Mouse (Mus musculus) megakaryocyte, embryonic 14.5 days (primary cell): ENCODE results near the gene Lrch1. TPM values are rescaled to one million over a fixed set of nuclear protein-coding genes. Genes with fewer than 3 reads are reported as not detected.

Experiments used
- H3K27me3 ChIP-seq: replicated peaks from 2 replicates; pipeline ENCODE3; 2012; ENCODE audit warnings: inconsistent platforms
- H3K36me3 ChIP-seq: replicated peaks from 2 replicates; pipeline ENCODE3; 2012; ENCODE audit warnings: low read length, inconsistent platforms, mixed read lengths
- H3K4me1 ChIP-seq: 2 replicates; pipeline ENCODE4 v1.6.1; 2012; ENCODE audit warnings: inconsistent platforms
- H3K4me3 ChIP-seq: replicated peaks from 2 replicates; pipeline ENCODE3; 2012; ENCODE audit warnings: moderate library complexity, mild to moderate bottlenecking, inconsistent platforms
- H3K9me3 ChIP-seq: 2 replicates; pipeline ENCODE4 v1.6.1; 2012; ENCODE audit warnings: inconsistent platforms
- FLI1 ChIP-seq: IDR thresholded peaks from 2 replicates; pipeline ENCODE4 v1.6.1; 2012; ENCODE audit warnings: low read length, inconsistent platforms, mixed read lengths
- GATA1 ChIP-seq: IDR thresholded peaks from 3 replicates; pipeline ENCODE4 v1.6.1; 2012; ENCODE audit warnings: mixed read lengths, low read length, inconsistent platforms, borderline replicate concordance
- polyA plus RNA-seq: library from polyadenylated mRNA; stranded (reverse); fragments of >175 nt; gene quantifications from 2 replicates; pipeline ENCODE4 v1.2.3, GENCODE M21; 2012; ENCODE audit warnings: low replicate concordance; ENCODE audit not compliant: insufficient read depth

Lrch1 gene
- polyA plus RNA-seq, 1 experiment, result 1.9 TPM

- TF ChIP-seq FLI1, result no peak
- TF ChIP-seq GATA1, result no peak
- peaks cover 37% of the 10 kb centered on the region for H3K4me1 ChIP-seq
- no peaks in the 10 kb centered on the region for H3K36me3 ChIP-seq
- H3K27me3 ChIP-seq, result peaks cover 2% of the 10 kb centered on the region
- H3K4me3 ChIP-seq, result peak overlapping the region; percentile 100
- H3K9me3 ChIP-seq, result no peaks in the 10 kb centered on the region
Measured at GRCm38 (mm10) chr14:74948014-74948396, 329 bp upstream of the Lrch1 start.

- H3K27me3 ChIP-seq, result no peaks in the 10 kb centered on the region
- peak overlapping the region; percentile 100 for H3K4me3 ChIP-seq
- H3K9me3 ChIP-seq, result no peaks in the 10 kb centered on the region
- TF ChIP-seq FLI1 (no peak), GATA1 (no peak)
- H3K36me3 ChIP-seq, result peaks cover 3% of the 10 kb centered on the region
- peaks cover 45% of the 10 kb centered on the region for H3K4me1 ChIP-seq
Measured at GRCm38 (mm10) chr14:74946751-74947375, 813 bp downstream of the Lrch1 start.

GRCm38 (mm10) chr14:74946321-74946750, 1.3 kb downstream of the Lrch1 start:
- Histone ChIP-seq H3K9me3 (no peaks in the 10 kb centered on the region), H3K27me3 (no peaks in the 10 kb centered on the region), H3K4me3 (peak overlapping the region; percentile 100), H3K4me1 (peaks cover 50% of the 10 kb centered on the region), H3K36me3 (peaks cover 7% of the 10 kb centered on the region)
- TF ChIP-seq GATA1, result no peak
- no peak for TF ChIP-seq FLI1

- peak overlapping the region; percentile 100 for H3K4me3 ChIP-seq
- H3K27me3 ChIP-seq, result no peaks in the 10 kb centered on the region
- H3K4me1 ChIP-seq, result peaks cover 56% of the 10 kb centered on the region
- TF ChIP-seq FLI1 (no peak), GATA1 (no peak)
- H3K36me3 ChIP-seq, result peaks cover 15% of the 10 kb centered on the region
- no peaks in the 10 kb centered on the region for H3K9me3 ChIP-seq
Measured at GRCm38 (mm10) chr14:74945266-74946215, 2.1 kb downstream of the Lrch1 start.

- Histone ChIP-seq H3K4me3 (no peak overlapping the region), H3K36me3 (peaks cover 16% of the 10 kb centered on the region), H3K4me1 (peaks cover 67% of the 10 kb centered on the region), H3K9me3 (no peaks in the 10 kb centered on the region), H3K27me3 (no peaks in the 10 kb centered on the region)
- TF ChIP-seq FLI1 (no peak), GATA1 (no peak)
Measured at GRCm38 (mm10) chr14:74944128-74944755, 3.4 kb downstream of the Lrch1 start.

GRCm38 (mm10) chr14:74943581-74944117, 4.0 kb downstream of the Lrch1 start:
- Histone ChIP-seq H3K9me3 (no peaks in the 10 kb centered on the region), H3K4me3 (no peak overlapping the region), H3K27me3 (no peaks in the 10 kb centered on the region), H3K4me1 (peaks cover 67% of the 10 kb centered on the region), H3K36me3 (peaks cover 16% of the 10 kb centered on the region)
- no peak for TF ChIP-seq GATA1
- TF ChIP-seq FLI1, result no peak

- TF ChIP-seq GATA1 (no peak), FLI1 (no peak)
- H3K9me3 ChIP-seq, result no peaks in the 10 kb centered on the region
- peaks cover 67% of the 10 kb centered on the region for H3K4me1 ChIP-seq
- no peaks in the 10 kb centered on the region for H3K27me3 ChIP-seq
- H3K36me3 ChIP-seq, result peaks cover 16% of the 10 kb centered on the region
- peak overlapping the region; percentile 82 for H3K4me3 ChIP-seq
Measured at GRCm38 (mm10) chr14:74943024-74943423, 4.7 kb downstream of the Lrch1 start.

- peaks cover 77% of the 10 kb centered on the region for H3K4me1 ChIP-seq
- no peak for TF ChIP-seq GATA1
- no peak for TF ChIP-seq FLI1
- H3K9me3 ChIP-seq, result no peaks in the 10 kb centered on the region
- H3K36me3 ChIP-seq, result peaks cover 16% of the 10 kb centered on the region
- H3K27me3 ChIP-seq, result no peaks in the 10 kb centered on the region
- no peak overlapping the region for H3K4me3 ChIP-seq
Measured at GRCm38 (mm10) chr14:74941591-74941990, 6.1 kb downstream of the Lrch1 start.

GRCm38 (mm10) chr14:74940741-74941140, 6.9 kb downstream of the Lrch1 start:
- H3K9me3 ChIP-seq, result no peaks in the 10 kb centered on the region
- H3K4me1 ChIP-seq, result peaks cover 78% of the 10 kb centered on the region
- no peaks in the 10 kb centered on the region for H3K27me3 ChIP-seq
- TF ChIP-seq FLI1, result no peak
- H3K4me3 ChIP-seq, result no peak overlapping the region
- H3K36me3 ChIP-seq, result peaks cover 16% of the 10 kb centered on the region
